Mouse (Mus musculus) cortical plate, adult 2 months (tissue): ENCODE measurements around the gene Ubiad1.

ENCODE experiments used
- CTCF ChIP-seq: fragments of 200-500 bp; IDR thresholded peaks from 2 replicates; pipeline ENCODE4 v1.5.1; 2011; ENCODE audit warnings: mild to moderate bottlenecking, control low read depth, low read length; ENCODE audit not compliant: insufficient read depth; ENCODE audit errors: extremely low read depth
- POLR2A ChIP-seq: fragments of 200-500 bp; IDR thresholded peaks from 2 replicates; pipeline ENCODE4 v1.6.1; 2011; ENCODE audit warnings: mild to moderate bottlenecking, low read length, control low read depth; ENCODE audit not compliant: insufficient read depth; ENCODE audit errors: extremely low read depth

DNA sequence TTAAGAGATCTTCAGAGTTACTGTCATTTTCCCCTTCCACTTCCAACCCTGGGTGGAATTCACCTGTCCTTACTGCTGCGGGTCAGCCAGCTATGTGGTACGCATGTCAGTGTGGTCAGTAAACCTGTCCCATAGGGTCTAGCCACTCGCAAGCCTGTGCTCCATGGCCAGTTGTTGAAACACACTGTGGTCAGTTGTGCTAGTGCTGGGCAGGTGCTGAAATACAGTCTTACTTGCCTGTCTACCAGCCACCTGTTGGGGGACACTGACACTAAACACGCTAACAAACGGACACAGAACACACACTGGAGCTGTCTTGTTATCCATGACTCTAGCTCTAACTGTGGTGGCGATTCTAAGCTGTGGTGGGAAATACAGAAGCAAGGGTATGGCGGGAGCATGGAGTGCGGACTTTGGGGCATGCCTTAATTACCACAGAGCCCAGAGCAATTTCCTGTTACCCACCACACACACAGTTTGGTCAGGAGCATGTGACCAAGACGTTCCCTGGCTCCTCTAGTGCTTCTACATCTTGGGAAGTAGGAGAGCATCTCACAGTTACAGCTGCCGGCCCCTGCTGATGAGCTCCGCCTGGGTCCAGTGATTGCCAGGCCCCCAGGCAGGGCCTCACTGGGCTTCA, 13.6 kb downstream of the Ubiad1 start:
- TF ChIP-seq POLR2A, result no peak
- TF ChIP-seq CTCF, result no peak
